Mouse (Mus musculus) kidney, adult 11 months (tissue): ENCODE results near the gene Tmem174.

ENCODE experiments used
- DNase-seq: peaks from one replicate; pipeline ENCODE4 v3.0.0; 2022

Tmem174 gene

GRCm38 (mm10) chr13:98637145-98637544 is at the start of gene Tmem174:
Gene Tmem174 (minus strand): TSS chr13:98637410.
- DNase-seq: peak; percentile 69

- DNase-seq: no peak
These were observed 47.1 kb upstream of the Tmem174 start for GRCm38 (mm10) chr13:98684144-98684900.

- no peak for DNase-seq
These were observed 46.2 kb upstream of the Tmem174 start for GRCm38 (mm10) chr13:98683412-98683811.

GRCm38 (mm10) chr13:98680470-98681060 is 43.4 kb upstream of the Tmem174 start:
- no peak for DNase-seq

- no peak for DNase-seq
These were observed 42.4 kb upstream of the Tmem174 start for GRCm38 (mm10) chr13:98679631-98680041.

GRCm38 (mm10) chr13:98679230-98679629 is 42.0 kb upstream of the Tmem174 start:
- DNase-seq: no peak

GRCm38 (mm10) chr13:98673922-98674321 is 36.7 kb upstream of the Tmem174 start:
- no peak for DNase-seq

GRCm38 (mm10) chr13:98669296-98669695 is 32.1 kb upstream of the Tmem174 start:
- DNase-seq: no peak

GRCm38 (mm10) chr13:98667316-98667715 is 30.1 kb upstream of the Tmem174 start:
- peak; percentile 73 for DNase-seq

GRCm38 (mm10) chr13:98665240-98665639 is 28.0 kb upstream of the Tmem174 start:
- DNase-seq: no peak

GRCm38 (mm10) chr13:98662173-98662675 is 25.0 kb upstream of the Tmem174 start:
- no peak for DNase-seq

- peak; percentile 63 for DNase-seq
These were observed 18.8 kb upstream of the Tmem174 start for GRCm38 (mm10) chr13:98656034-98656471.

- DNase-seq: no peak
These were observed 18.1 kb upstream of the Tmem174 start for GRCm38 (mm10) chr13:98655346-98655745.

- DNase-seq: no peak
These were observed 17.1 kb upstream of the Tmem174 start for GRCm38 (mm10) chr13:98654129-98654939.

- no peak for DNase-seq
These were observed 15.0 kb upstream of the Tmem174 start for GRCm38 (mm10) chr13:98652194-98652593.

GRCm38 (mm10) chr13:98651228-98651977 is 14.2 kb upstream of the Tmem174 start:
- DNase-seq: peak; percentile 73

GRCm38 (mm10) chr13:98647775-98648568 is 10.8 kb upstream of the Tmem174 start:
- no peak for DNase-seq

GRCm38 (mm10) chr13:98638507-98639166 is 1.4 kb upstream of the Tmem174 start:
- DNase-seq: peak; percentile 81

- DNase-seq: no peak
These were observed 639 bp downstream of the Tmem174 start for GRCm38 (mm10) chr13:98636571-98636970.

GRCm38 (mm10) chr13:98633641-98634484 is 3.3 kb downstream of the Tmem174 start:
- DNase-seq: no peak
